Mouse (Mus musculus): ENCODE measurements at regions not wholly inside any gene's neighbourhood (a gene's known extent, or its start where the extent isn't known, plus 50 kb on each side); places are given as distances from the start of the nearest gene placed in this dataset.

GRCm38 (mm10) chrX:42401564-42402334 lies 87.7 kb upstream of the Tex13c2 start:
- ATAC-seq (replicated peaks; ENCODE audit: low FRiP score, low TSS enrichment, poor library complexity, severe bottlenecking): no peak

DNA sequence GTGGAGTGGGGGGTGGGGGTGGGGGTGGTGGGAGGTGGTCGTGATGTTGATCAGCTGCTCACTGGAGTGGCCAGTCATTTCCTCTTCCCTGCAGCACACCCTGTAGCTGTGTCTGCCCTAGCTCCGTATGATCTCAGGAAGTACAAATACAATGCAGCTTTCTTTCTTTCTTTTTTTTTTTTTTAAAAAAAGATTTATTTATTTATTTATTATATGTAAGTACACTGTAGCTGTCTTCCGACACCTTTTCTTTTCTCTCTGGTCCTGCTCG lies 87.2 kb upstream of the Tex13c2 start:
- ATAC-seq (replicated peaks; ENCODE audit: low FRiP score, low TSS enrichment, poor library complexity, severe bottlenecking): no peak

DNA sequence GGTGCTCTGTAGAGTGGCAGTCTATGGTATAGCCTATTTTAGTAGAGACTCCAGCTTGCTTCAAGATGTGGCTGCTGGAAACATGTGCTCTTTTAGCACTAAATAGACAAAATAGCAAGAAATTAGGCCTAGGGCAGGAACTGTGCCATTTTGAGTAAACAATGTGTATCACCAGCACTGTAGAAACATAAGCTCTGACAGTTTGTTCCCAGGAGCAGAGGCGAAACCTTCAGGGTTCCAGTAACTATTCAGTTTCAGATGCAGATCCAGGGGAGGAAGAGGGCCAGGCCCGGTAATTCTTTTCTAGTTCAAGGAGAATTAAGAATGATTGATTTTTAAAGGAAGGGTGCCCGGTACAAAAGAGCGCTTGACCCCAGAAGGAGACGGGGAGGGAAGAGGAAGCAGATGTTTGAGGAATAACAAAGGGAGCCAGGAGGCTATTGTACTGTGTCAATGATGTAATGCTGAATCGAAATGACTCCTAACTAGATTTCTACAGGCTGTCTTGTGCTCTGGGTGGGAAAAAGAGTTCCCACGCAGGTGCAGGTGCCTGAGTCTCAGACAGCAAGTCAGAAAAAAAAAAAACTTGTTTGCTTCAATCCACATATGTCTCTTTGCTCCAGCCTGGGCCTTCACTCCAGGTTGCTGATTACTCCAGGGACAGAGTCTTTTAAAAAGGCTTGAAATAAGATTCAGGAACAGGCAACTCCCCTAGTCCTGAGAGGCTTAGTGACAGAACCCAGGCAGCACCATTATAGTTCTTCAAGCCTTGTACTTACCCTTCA lies 57.4 kb upstream of the Tex13c2 start:
- no peak for ATAC-seq (replicated peaks; ENCODE audit: low FRiP score, low TSS enrichment, poor library complexity, severe bottlenecking)

All from megakaryocyte-erythroid progenitor cell, adult 5-6 weeks (primary cell).